In genomic region chr14:102392351-102392750, GRCm38 (mm10) we compare ENCODE assay signal across 34 mouse cellular contexts.
DNase-seq lines count a peak whose midpoint lies in the region; ATAC-seq and TF ChIP-seq lines count a peak whose summit lies in the region.
"Had no signal": no experiment of that assay in that cellular context is flagged by ENCODE, and none has a peak within 500 bp of the region (broad histone marks: within the 10 kb centered on the region; RNA-seq: fewer than 3 reads in every experiment).

No protein-coding gene starts in this region.

- no peaks in the 10 kb centered on the region for H3K27me3 ChIP-seq in midbrain, postnatal 0 days (ENCODE audit: insufficient read depth, low read length)
- H3K27me3 ChIP-seq in midbrain, embryonic 15.5 days (replicated peaks): no peaks in the 10 kb centered on the region
- H3K27me3 ChIP-seq: CH12.LX; embryonic facial prominence, embryonic 15.5 days; forebrain, embryonic 15.5 days; heart, embryonic 15.5 days; liver, embryonic 13.5 days; megakaryocyte, embryonic 14.5 days; midbrain, embryonic 12.5 days had no signal

- no peaks in the 10 kb centered on the region for H3K36me3 ChIP-seq in midbrain, postnatal 0 days (ENCODE audit: insufficient read depth, low read length)
- no peaks in the 10 kb centered on the region for H3K36me3 ChIP-seq in midbrain, embryonic 15.5 days (replicated peaks)
- H3K36me3 ChIP-seq: embryonic facial prominence, embryonic 10.5 days; embryonic facial prominence, embryonic 15.5 days; forebrain, embryonic 15.5 days; heart, embryonic 10.5 days; heart, embryonic 15.5 days; liver, embryonic 13.5 days; midbrain, embryonic 12.5 days had no signal

- WGBS in midbrain, postnatal 0 days: 63% methylated on average over 3 of the region's 3 CpGs
- WGBS in midbrain, embryonic 15.5 days: 77% methylated on average over 3 of the region's 3 CpGs

- no peaks in the 10 kb centered on the region for H3K4me1 ChIP-seq in midbrain, postnatal 0 days (ENCODE audit: insufficient read depth, low read length)
- no peaks in the 10 kb centered on the region for H3K4me1 ChIP-seq in midbrain, embryonic 15.5 days
- H3K4me1 ChIP-seq: embryonic facial prominence, embryonic 10.5 days; embryonic facial prominence, embryonic 15.5 days; forebrain, embryonic 15.5 days; heart, embryonic 10.5 days; heart, embryonic 15.5 days; liver, embryonic 13.5 days; megakaryocyte, embryonic 14.5 days; midbrain, embryonic 12.5 days had no signal

- H3K4me3 ChIP-seq in midbrain, postnatal 0 days (ENCODE audit: low read depth, low read length): no peak overlapping the region
- no peak overlapping the region for H3K4me3 ChIP-seq in midbrain, embryonic 15.5 days
- no peak overlapping the region for H3K4me3 ChIP-seq in layer of hippocampus, adult 2 months
- H3K4me3 ChIP-seq: embryonic facial prominence, embryonic 10.5 days; embryonic facial prominence, embryonic 15.5 days; forebrain, embryonic 15.5 days; heart, embryonic 10.5 days; heart, embryonic 15.5 days; left cerebral cortex, adult 2 months; liver, embryonic 13.5 days; megakaryocyte, embryonic 14.5 days; midbrain, embryonic 12.5 days had no signal

- no peak overlapping the region for H3K9ac ChIP-seq in midbrain, postnatal 0 days (replicated peaks; ENCODE audit: low read length, poor library complexity, severe bottlenecking)
- no peak overlapping the region for H3K9ac ChIP-seq in midbrain, embryonic 15.5 days
- H3K9ac ChIP-seq: embryonic facial prominence, embryonic 15.5 days; forebrain, embryonic 15.5 days; heart, embryonic 15.5 days; liver, embryonic 13.5 days; midbrain, embryonic 12.5 days had no signal

- H3K4me2 ChIP-seq in midbrain, postnatal 0 days (ENCODE audit: low read depth, low read length, poor library complexity, severe bottlenecking): no peak overlapping the region
- H3K4me2 ChIP-seq in midbrain, embryonic 15.5 days: no peak overlapping the region
- H3K4me2 ChIP-seq: embryonic facial prominence, embryonic 15.5 days; forebrain, embryonic 15.5 days; heart, embryonic 15.5 days; liver, embryonic 13.5 days; midbrain, embryonic 12.5 days had no signal

- H3K27ac ChIP-seq in midbrain, postnatal 0 days (ENCODE audit: low read depth, low read length): no peak overlapping the region
- no peak overlapping the region for H3K27ac ChIP-seq in midbrain, embryonic 15.5 days
- no peak overlapping the region for H3K27ac ChIP-seq in layer of hippocampus, adult 2 months
- H3K27ac ChIP-seq: embryonic facial prominence, embryonic 10.5 days; embryonic facial prominence, embryonic 15.5 days; forebrain, embryonic 15.5 days; heart, embryonic 10.5 days; heart, embryonic 15.5 days; kidney, postnatal 0 days; left cerebral cortex, adult 2 months; liver, embryonic 13.5 days; midbrain, embryonic 12.5 days had no signal

- no peak for ATAC-seq in midbrain, postnatal 0 days (ENCODE audit: low FRiP score)
- no peak for ATAC-seq in midbrain, embryonic 15.5 days (replicated peaks)
- no peak for ATAC-seq in erythroblast, adult 5-6 weeks (replicated peaks; ENCODE audit: low FRiP score, poor library complexity, severe bottlenecking)
- ATAC-seq: activated CD4-positive, CD25-positive, alpha-beta regulatory T cell, adult 4 months; forebrain, embryonic 15.5 days; hindbrain, embryonic 16.5 days; lung, postnatal 0 days had no signal

- DNase-seq in cerebellum, postnatal 10 days: peak; percentile 51 to 61
- DNase-seq in cerebellum, postnatal 36 days: no peak
- peak; percentile 20 for DNase-seq in midbrain, postnatal 0 days (ENCODE audit: low spot score)
- peak; percentile 33 to 65 for DNase-seq in layer of hippocampus, adult 2 months (ENCODE audit: low spot score in 2 of 2)
- peak; percentile 27 to 85 for DNase-seq in layer of hippocampus, postnatal 14 days (ENCODE audit: low spot score in 2 of 2)
- DNase-seq in spleen, postnatal 4 days (ENCODE audit: low spot score in 2 of 2): no peak
- DNase-seq: adrenal gland, adult 2 months; cerebellum, adult 11 months; cerebellum, adult 9-11 months; gastrocnemius, postnatal 25 days; heart, adult 11 months; kidney, adult 18-20 months; kidney, postnatal 4 days; liver, embryonic 13.5 days; lung, adult 18-20 months; lung, postnatal 4 days; retina, postnatal 1 day; thymus, adult 18-20 months; thymus, postnatal 25 days had no signal

- TF ChIP-seq CTCF in midbrain, postnatal 0 days (IDR thresholded peaks at IDR 0.05): no peak
- TF ChIP-seq CTCF in layer of hippocampus, adult 2 months (conservative IDR thresholded peaks at IDR 0.05): no peak

- H3K9me3 ChIP-seq in midbrain, postnatal 0 days (ENCODE audit: low read length): no peaks in the 10 kb centered on the region
- no peaks in the 10 kb centered on the region for H3K9me3 ChIP-seq in midbrain, embryonic 15.5 days
- H3K9me3 ChIP-seq: embryonic facial prominence, embryonic 10.5 days; embryonic facial prominence, embryonic 15.5 days; forebrain, embryonic 15.5 days; heart, embryonic 10.5 days; heart, embryonic 15.5 days; liver, embryonic 13.5 days; megakaryocyte, embryonic 14.5 days; midbrain, embryonic 12.5 days had no signal

Comparison
In these comparisons a context has a peak if more than half of its experiments do, and no peak if none do; other contexts are left out.
1. DNase-seq: peak in cerebellum, postnatal 10 days (2 of 2), midbrain, postnatal 0 days (single experiment), layer of hippocampus, adult 2 months (2 of 2) and layer of hippocampus, postnatal 14 days (2 of 2); none in cerebellum, postnatal 36 days (0 of 2) and spleen, postnatal 4 days (0 of 2).